Mouse (Mus musculus) lung, postnatal 36 days (tissue): ENCODE data around the gene Prkar2b.

Source experiments
- DNase-seq: peaks from one replicate; pipeline ENCODE4 v3.0.0; 2022; ENCODE audit warnings: mixed read lengths

Prkar2b gene

DNA sequence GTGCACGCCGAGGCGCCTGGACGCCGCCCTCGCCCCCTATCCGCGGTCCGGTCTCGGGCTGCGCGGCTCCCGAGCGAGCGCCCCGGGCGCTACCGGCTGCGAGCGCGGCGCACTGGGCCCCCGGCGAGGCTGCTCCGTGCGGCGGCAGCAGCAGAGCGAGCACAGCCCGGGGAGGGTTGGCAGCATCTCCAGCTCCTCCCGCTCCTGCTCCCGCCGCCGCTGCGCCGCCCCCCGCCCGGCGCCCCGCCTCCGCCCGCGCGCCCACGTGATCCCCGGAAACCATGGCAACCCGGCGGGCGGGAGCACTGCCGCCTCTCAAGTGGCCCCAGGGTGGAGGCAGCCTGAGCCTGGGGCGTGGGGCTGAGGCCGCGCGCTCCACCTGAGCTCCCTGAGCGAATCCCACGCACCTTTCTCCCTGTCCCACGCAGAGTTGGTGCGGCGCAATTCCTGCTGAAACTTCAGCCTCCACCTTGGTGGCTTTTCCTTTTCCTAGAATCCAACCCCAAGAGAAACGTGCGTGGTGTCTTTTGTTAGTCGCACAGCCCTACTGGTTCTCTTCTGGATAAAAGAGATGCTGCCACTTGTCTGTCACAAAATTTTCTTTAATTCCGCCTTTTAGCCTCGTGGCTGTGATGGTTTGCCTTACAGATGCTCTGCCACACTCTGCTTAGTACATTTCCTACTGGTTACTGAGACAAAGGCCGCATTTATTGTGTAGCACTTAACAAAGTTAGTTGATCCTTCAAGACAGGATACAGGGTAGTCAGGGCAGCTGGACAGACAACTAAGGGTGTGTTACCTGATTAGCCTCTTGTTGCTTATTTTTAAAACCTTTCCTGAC lies at the start of gene Prkar2b:
Gene Prkar2b (minus strand): TSS at position 207 of the 841 bp plus-strand sequence.
- DNase-seq = peak; percentile 85

DNA sequence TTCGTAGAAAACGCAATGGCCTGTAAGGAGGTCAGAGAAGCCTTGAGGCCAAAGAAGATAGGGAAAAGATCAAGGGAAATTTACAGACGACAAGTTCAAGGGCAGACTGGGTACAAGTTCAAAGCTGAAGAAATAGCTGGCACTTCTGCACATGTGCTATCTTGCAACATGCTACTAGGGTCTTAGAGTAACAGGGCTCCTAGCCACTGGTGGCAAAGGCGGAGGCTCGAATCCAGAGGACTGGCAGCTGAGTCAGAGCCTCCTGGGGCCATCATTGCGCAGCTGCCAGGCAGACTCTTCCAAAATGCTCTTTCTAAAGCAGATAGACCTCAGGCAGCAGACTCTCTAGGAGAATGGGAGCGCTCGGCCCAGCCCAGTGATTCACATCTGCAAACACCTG lies 48.1 kb upstream of the Prkar2b start:
- DNase-seq = peak; percentile 51

DNA sequence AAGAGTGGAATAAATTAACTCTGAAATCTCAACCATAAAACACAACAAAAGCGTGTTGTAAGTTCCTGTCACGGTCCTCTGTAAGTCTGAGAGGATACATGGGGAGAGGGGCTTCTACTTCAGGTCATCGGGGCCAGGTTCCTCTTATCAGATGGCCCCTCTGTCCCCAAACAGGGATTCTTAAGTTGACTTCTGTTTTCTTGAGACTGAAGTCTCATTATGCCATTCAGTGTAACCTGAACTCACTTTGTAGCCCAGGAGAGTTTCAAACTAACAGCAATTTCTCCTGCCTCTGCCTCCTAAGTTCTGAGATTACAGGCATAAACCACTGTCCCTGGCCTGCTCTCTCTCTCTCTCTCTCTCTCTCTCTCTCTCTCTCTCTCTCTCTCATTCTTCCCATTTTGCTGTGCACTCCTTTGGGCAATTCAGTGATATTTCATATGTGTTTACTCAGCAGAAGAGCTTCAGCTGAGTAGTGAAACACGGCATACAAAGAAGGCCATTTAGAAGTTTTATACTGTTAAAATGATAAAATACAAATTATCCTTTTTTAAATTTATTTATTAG lies 43.9 kb upstream of the Prkar2b start:
- no peak for DNase-seq

DNA sequence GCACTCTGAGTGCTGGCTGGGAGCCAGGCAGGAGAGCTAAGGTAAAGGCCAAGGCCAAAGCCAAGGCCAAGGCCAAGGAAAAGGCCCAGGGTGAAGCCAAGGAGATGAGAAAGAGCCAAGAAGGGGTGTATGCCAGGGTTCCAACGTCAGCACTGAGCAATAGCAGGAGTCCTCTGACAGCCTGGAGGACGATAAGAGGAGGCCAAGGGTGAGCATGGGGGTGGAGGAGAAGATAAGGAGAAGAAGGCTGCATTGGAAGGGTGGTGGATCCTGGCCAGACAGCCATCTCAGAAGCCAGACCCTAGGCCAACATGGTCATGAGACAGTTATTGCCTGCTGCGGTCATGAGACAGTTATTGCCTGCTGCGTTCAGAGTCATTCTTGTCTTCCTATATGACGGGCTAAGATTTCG lies 43.4 kb upstream of the Prkar2b start:
- DNase-seq = peak; percentile 44

DNA sequence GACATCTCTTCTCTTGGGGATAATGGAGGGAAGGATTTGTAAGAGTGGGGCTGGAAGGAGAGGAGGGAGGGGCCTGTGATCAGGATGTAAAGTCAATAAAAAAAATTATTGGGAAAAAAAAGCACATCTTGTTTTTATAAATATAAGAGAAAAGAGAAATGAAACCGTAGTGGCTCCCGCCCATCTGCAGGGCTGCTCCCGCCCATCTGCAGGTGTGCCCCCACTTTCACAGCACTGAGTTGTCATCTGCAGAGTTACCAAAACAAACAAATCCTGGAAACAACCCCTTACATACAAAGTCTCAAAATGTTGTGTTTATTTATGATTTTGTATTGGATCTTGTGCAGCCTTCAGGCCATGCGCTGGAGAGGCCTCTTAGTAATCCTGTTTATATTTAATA lies 40.2 kb upstream of the Prkar2b start:
- no peak for DNase-seq

DNA sequence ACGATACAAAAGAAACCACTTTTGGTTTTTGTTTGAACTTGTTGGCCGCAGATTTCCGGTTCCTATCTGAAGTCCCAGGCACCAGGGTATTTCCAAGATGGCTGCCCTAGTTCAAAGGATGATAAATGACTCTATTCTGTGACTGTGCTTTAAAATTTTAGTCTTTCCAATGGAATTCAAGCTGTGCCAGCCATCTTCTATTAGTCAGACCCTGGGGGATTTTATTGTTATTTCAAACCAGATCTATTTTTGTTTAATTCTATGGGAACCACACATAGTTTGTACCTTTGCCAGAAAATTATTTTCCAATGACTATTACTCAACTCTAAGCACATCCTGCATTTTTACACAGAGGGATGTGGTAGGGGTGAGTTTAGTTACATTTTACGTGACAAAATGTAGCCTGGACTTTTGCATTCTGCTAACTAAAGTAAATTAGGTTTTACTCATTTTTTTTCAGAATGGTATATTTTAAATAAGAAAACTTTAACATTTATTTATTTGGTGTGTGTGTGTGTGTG lies 38.6 kb upstream of the Prkar2b start:
- DNase-seq = no peak

DNA sequence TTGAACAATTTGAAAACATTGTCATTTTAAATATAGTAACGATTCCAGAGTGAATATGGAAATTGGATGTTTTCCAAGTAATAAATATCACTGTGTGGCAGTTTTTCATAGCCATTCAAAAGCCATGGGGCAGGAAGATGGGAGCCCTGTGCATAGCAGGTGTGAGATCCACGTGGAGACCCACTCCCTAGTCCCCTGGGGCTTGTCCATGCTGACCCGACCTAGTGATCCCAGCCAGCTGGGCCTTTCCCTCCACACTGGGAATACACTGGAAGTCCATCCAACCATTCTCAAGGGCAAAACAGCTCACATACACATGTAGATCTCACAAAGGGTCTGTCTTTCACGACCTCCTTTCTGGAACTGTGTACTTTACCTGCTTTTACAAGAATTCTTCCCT lies 37.5 kb upstream of the Prkar2b start:
- no peak for DNase-seq

DNA sequence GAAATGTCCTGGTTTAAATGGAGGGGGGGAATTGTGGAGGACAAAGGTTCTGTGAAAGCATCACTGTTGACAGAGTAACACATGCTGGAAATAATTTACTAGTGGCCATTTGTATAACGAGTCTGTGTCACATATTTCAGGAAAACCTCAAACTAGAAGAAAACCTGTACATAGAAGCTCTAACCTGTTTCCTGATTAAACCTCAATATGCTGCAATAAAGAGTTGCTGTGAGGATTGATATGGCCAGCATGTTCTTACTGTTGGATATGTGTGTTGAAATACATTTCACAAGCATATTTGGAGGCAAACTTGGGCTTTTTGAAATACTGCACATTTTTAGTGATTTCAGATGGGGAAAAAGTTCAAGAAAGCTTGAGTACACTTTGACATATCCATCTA lies 36.0 kb upstream of the Prkar2b start:
- DNase-seq = no peak

DNA sequence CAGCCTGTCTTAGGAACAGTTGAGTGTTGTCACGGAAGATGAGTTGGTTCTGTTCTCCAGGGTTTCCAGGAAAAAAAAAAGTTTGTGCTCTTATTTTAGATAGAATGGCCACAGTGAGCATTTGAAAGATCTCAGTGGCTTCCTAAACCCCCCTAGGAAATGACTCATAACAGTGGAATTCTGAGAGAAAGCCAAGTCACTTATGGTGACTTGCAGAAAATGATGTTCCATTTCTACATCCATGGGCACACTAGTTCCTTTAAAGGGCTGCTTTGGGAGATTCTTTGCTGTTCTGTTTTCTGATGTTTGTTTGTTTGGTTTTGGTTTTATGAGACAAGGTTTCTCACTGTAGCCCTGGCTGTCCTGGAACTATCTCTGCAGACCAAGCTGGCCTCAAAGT lies 34.1 kb upstream of the Prkar2b start:
- DNase-seq = no peak

DNA sequence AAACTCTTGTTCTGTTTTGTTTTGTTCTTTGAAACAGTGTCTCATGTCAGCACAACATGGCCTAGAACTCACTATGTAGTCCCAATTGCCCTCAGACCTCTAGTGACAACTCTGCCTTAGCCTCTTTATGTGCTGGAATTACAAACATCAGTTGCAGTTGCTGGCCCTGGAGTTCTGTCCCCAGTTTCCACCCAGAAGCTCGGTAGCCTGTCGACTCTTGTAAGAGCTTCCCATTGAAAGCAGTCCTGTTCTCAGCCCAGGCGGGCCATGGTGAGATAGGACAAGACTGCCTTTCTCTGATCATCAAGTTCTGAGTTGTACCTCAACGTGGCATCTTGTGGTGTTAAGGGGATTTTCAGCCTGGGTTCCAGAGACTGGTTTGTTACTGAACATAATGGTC lies 31.4 kb upstream of the Prkar2b start:
- no peak for DNase-seq

DNA sequence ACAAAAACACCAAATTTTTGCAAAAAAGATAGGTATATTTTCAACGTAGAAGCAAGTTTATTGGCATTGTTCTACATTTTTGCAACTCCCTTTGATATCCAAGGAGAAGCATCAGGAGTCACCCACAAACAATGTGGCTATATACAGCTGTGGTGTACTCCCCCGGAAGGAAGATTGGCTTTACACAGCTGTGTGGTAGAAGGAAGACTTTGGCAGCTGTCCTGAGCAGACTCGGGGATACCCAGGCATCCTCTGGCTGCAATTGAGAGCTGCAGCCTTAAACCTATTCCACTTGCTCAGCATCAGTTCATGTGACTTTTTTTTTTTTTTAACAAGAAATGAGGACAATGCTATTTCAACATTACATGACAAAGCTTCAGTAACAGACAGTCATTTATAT lies 27.5 kb upstream of the Prkar2b start:
- DNase-seq = no peak

DNA sequence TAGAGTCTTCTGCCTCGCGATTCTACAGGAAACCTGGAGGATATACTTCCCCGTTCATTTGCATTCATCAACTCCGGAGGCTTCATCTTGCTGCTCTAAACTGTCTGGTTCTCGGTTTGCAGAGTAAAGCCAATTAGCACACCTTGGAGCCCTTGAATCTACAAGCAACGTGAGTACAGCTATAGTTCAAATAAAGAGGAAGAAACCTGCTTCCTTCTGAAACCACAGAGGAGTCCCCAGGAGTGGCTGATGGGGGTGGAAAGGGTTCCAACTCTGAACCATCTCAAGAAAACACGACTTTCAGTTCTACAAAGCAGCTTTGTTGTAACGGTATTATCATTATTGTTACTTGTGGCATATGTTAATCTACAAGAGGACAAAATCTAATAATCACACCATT lies 26.2 kb upstream of the Prkar2b start:
- no peak for DNase-seq

DNA sequence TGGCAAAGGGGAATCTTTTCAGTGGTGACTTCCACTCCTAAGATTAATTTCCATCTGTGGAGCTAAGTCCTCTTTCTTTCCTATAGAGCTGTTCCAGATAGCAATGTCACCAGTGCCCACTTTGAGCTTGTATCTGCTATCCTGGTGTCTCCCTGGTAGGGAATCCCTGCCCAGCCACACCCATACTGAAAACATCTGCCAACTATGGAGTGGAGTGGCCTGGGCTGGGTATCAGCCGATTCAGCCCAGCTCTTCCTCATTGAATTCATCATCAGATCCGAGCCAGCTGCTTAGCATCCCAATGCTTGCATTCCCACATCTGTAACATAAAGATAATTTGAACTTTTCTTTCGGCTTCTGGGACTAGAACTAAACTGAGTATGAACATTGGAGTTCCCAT lies 25.8 kb upstream of the Prkar2b start:
- DNase-seq = no peak

DNA sequence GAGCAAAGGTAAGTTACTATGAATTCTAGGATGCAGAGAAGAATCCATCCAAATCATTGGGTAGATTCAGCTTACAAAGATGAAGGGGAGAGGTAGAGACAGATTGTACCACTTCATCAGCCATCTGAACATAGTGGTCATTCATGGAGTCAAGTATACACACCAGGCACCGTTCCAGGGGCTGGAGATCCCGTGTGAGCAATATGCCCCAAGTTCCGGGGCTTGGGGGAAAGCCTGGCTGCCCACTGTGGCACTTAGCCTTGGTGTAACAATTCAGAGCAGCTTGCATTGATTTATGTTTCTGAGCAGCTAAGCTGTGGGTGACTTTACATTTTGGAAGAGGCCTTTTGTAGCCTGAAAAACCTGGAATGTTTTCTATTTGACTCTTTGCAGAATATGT lies 24.8 kb upstream of the Prkar2b start:
- DNase-seq = no peak

DNA sequence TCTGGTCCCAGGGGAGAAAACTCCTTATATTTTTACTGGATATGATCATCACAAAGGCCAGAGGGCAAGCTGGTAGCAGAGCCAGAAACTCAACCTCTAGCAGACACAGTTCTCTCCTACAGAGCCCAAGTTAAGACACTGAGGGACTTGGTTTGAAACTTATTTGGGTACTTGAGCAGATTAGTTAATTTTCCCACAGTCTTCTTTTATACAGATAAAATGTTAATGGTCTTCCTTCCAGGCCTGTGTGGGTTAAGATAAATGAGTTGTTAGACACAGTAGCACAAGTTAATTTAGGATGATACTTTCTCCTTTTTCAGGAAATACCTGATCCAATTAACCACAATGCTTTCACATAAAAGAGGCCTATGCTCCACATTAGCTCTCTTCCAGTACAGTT lies 24.1 kb upstream of the Prkar2b start:
- no peak for DNase-seq

DNA sequence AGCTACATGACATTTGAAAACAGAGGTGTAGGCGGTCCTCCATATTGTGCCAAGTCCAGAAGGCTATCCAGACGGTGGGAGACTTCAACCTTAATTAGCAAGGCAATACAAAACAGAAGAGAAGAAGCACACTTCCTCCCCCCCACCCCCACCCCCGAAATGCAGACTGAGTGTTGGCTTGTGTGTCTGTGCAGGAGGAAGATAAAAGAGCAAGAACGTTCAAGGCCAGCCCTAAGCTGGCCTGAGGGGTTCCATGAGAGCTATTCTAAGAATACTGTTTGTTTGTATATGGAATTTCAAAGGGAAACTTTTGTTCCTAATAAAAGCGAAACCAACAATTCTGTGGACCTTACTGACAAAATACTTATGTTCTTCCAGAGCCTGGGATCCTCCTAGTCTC lies 23.5 kb upstream of the Prkar2b start:
- no peak for DNase-seq

DNA sequence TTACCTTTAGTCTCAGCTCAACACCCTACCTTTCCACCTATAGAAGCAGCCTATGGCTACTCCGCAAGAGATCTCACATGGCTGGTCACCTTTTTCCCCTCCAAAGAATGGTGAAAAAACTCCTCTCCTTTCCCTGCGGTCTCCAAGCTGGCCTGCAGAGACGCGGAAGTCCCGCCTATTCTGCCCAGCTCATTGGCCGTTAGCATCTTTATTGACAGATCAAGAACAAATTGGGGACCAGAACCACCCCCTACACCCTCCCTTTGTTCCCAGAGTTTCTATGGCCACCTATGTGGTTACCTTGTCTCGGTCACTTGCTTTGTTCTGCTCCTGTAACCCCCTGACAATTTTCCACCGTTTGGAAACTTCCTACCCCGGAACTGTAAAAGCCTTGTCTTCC lies 19.6 kb upstream of the Prkar2b start:
- no peak for DNase-seq

DNA sequence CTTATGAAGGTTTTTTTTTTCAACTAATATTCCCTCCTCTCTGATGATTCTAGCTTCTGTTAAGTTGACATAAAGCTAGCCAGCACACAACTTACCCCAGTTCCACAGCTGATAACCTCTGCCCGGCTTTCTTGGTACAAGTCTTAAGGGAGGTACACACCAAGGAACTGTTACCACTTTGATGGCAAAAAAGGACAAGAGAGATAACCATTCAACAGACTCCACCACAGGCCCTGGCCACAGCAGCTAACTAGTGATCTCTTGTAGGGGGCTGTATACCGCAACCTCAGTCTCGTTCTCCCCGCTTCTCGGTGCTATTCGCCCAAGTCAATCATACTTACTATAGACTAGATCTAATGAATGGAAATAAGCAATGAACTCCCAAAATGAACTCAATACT lies 16.3 kb upstream of the Prkar2b start:
- DNase-seq = no peak

DNA sequence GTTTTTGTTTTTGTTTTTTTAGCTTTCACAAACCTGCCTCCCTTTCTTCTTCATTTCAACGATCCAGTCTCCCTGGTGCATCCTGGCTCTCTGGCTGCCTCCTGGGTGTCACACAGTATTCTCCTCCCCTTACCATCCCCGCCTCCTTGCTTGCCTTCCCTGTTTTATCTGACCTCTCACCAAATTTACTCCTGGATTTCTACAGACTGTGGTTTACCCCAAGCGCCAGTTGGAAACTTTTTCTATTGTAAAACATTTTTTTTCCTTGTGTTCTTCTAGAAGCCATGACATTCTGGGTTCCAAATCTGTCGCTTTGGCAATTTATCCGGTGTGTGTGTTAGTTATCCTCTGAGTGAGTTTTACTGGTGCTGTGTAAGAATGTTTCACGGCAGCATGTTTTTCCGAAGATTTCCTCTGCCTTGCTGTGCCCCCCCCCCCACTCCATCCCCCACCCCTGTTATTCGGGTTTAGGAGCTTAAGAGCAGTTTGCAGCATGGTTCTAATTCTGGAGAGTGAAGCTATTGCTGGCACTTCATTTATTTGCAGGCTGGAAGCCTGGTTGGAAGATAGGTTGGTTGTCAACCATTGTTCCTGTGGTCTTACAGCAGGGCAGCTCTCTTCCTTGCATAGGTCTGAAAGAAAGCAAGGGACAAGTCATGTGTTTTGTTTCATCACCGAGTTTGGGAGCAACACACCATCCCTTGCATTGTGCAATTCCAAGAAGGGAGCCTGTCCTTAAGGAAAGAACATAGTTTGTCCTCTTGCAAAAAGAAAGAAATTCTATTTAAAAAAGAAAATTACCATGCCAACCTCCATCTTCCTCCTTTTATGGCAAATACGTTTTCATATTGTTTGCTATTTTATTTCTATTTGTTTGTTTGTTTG lies 15.0 kb upstream of the Prkar2b start:
- DNase-seq = peak; percentile 48

DNA sequence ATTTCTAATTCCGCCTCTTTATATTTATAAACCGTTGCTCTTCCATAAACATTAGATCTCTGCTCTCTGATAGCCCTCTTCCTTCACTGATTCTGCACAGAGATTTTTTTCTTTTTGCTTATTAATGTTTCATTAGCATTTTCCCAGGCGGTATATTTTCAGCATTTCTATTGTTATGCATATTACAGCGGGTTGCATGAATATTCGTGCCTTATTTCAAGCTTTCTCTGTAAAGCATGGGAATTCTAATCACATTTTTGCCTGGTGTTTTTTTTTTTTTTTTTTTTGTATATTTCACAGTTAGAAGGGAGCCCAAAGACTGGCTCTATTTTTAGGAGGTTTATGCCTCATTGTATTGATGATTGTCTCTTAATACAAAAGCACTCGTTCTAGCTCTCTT lies 13.2 kb upstream of the Prkar2b start:
- no peak for DNase-seq

DNA sequence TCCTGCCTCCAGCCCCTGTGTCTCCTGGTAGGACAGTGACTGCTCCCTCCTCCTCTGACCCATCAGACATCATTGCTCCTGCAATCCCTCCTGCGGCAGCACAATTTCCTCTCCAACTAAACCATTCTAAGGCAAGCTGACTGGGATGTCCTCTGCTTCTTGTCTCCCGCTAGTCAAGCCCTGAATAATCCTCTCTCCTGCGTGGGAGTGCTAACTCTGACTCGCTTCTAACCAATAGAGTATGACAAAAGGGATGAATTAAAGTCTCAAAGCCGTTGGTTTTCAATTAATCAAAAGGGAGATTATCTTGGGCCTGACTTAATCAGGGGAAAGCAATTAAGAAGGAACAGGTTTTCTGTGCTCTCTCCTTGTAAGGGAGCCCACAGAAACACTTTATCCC lies 4.9 kb upstream of the Prkar2b start:
- no peak for DNase-seq

DNA sequence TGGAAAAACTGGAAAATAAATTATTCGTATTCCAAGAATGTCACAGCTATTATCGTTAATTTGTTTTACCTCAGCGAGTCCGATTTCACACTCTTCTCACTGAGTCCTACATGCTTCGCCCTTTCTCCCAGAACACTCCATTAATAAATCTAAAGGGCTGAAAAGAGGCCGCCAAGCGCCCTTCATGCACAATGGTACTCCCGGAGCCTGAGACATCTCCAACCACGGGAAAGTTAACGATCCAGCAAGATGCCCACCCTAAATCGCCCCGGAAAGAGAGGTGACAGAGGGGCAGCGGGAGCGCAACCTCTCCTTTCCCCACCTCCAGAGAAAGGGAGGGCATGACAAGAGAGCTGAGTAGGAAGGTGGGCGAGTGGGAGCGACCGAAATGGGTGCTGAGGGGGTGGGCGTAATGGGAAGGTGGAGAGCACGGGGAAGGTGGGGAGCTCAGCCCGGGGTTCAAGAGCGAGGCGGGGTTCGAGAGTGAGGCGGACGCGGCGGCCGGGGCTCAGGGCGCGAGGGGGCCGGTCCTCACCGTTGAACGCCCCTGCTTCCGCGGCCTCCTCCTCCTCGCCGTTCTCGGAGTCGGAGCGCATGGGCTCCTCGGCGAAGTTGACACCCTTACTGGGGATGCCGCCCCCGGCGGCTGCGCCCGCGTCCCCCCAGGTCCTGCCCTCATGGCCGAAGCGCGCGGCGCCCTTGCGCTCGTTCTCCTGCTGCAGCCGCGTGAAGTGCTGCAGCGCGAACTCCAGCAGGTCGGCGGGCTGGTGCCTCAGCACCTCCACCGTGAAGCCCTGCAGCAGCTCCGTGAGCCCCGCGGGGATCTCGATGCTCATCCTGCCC lies 628 bp downstream of the Prkar2b start:
- DNase-seq = no peak

DNA sequence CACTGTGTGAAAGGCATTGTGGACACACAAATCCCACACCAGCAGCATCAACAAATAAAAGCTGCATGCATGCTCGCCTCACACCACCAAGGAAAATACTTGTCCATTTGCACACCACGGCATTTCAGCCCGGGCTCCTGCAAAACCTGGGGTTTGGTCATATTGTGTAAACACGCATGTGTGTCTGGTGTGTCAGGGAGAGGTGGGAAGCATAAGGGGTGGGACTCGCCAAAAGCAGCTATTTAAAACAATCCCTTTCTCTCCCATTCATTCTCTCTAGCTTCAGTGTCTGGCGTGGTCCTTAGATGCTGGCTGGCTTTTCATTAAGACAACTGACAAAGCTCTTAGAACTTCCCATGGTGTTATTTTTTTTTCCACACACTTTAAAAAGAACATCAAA lies 1.4 kb downstream of the Prkar2b start:
- no peak for DNase-seq
